Mouse (Mus musculus): ENCODE results near the gene Syt16. TPM values are rescaled to one million over a fixed set of nuclear protein-coding genes. Genes with fewer than 3 reads are reported as not detected.

Syt16 gene
- polyA plus RNA-seq, 1 experiment from 2014 or later, result 0.52 TPM

GRCm38 (mm10) chr12:74277265-74277664 is 279.8 kb downstream of the Syt16 start:
- 68% methylated on average over 5 of the region's 5 CpGs for WGBS (ENCODE audit: insufficient replicate concordance)
- Histone ChIP-seq H3K4me2 (no peak overlapping the region), H3K27me3 (ENCODE audit: control insufficient read depth, insufficient read depth, low read length) (no peaks in the 10 kb centered on the region; the same call in 1 of the 2 replicates), H3K4me1 (ENCODE audit: control insufficient read depth, insufficient read depth, low read length) (no peaks in the 10 kb centered on the region), H3K36me3 (ENCODE audit: control insufficient read depth, insufficient read depth, low read length) (no peaks in the 10 kb centered on the region), H3K9me3 (replicated peaks; ENCODE audit: control insufficient read depth, low read length) (no peaks in the 10 kb centered on the region), H3K9ac (ENCODE audit: low read depth, low read length) (no peak overlapping the region), H3K27ac (ENCODE audit: low read depth, low read length) (no peak overlapping the region), H3K4me3 (ENCODE audit: low read depth, low read length) (no peak overlapping the region)
- no peak for ATAC-seq (replicated peaks; ENCODE audit: insufficient number of reproducible peaks, low FRiP score, low TSS enrichment)

- Histone ChIP-seq H3K9me3 (replicated peaks; ENCODE audit: control insufficient read depth, low read length) (no peaks in the 10 kb centered on the region), H3K27ac (ENCODE audit: low read depth, low read length) (no peak overlapping the region), H3K27me3 (ENCODE audit: control insufficient read depth, insufficient read depth, low read length) (peaks cover 19% of the 10 kb centered on the region), H3K9ac (ENCODE audit: low read depth, low read length) (no peak overlapping the region), H3K36me3 (ENCODE audit: control insufficient read depth, insufficient read depth, low read length) (no peaks in the 10 kb centered on the region), H3K4me1 (ENCODE audit: control insufficient read depth, insufficient read depth, low read length) (no peaks in the 10 kb centered on the region), H3K4me3 (ENCODE audit: low read depth, low read length) (no peak overlapping the region), H3K4me2 (no peak overlapping the region)
- ATAC-seq (replicated peaks; ENCODE audit: insufficient number of reproducible peaks, low FRiP score, low TSS enrichment), result no peak
- 65% methylated on average over 4 of the region's 4 CpGs for WGBS (ENCODE audit: insufficient replicate concordance)
Measured at GRCm38 (mm10) chr12:74281403-74281802, 283.9 kb downstream of the Syt16 start.

GRCm38 (mm10) chr12:74282846-74283245 is 285.4 kb downstream of the Syt16 start:
- peaks cover 24% of the 10 kb centered on the region for H3K27me3 ChIP-seq (ENCODE audit: control insufficient read depth, insufficient read depth, low read length)
- H3K9ac ChIP-seq (ENCODE audit: low read depth, low read length), result no peak overlapping the region
- H3K4me1 ChIP-seq (ENCODE audit: control insufficient read depth, insufficient read depth, low read length), result no peaks in the 10 kb centered on the region
- no peak overlapping the region for H3K27ac ChIP-seq (ENCODE audit: low read depth, low read length)
- H3K36me3 ChIP-seq (ENCODE audit: control insufficient read depth, insufficient read depth, low read length), result no peaks in the 10 kb centered on the region
- ATAC-seq (replicated peaks; ENCODE audit: insufficient number of reproducible peaks, low FRiP score, low TSS enrichment), result no peak
- H3K9me3 ChIP-seq (replicated peaks; ENCODE audit: control insufficient read depth, low read length), result no peaks in the 10 kb centered on the region
- no peak overlapping the region for H3K4me2 ChIP-seq
- H3K4me3 ChIP-seq (ENCODE audit: low read depth, low read length), result no peak overlapping the region
- 81% methylated on average over 1 of the region's 1 CpGs for WGBS (ENCODE audit: insufficient replicate concordance)

- WGBS (ENCODE audit: insufficient replicate concordance), result 1% methylated on average over 49 of the region's 49 CpGs
- no peak overlapping the region for H3K9ac ChIP-seq (ENCODE audit: low read depth, low read length)
- peak overlapping the region; percentile 41 for H3K4me3 ChIP-seq (ENCODE audit: low read depth, low read length)
- H3K27me3 ChIP-seq (ENCODE audit: control insufficient read depth, insufficient read depth, low read length), result peaks cover 24% of the 10 kb centered on the region
- no peaks in the 10 kb centered on the region for H3K9me3 ChIP-seq (replicated peaks; ENCODE audit: control insufficient read depth, low read length)
- H3K36me3 ChIP-seq (ENCODE audit: control insufficient read depth, insufficient read depth, low read length), result no peaks in the 10 kb centered on the region
- no peaks in the 10 kb centered on the region for H3K4me1 ChIP-seq (ENCODE audit: control insufficient read depth, insufficient read depth, low read length)
- ATAC-seq (replicated peaks; ENCODE audit: insufficient number of reproducible peaks, low FRiP score, low TSS enrichment), result peak; percentile 90
- H3K4me2 ChIP-seq, result peak overlapping the region; percentile 72
- no peak overlapping the region for H3K27ac ChIP-seq (ENCODE audit: low read depth, low read length)
Measured at GRCm38 (mm10) chr12:74284020-74284684, 286.7 kb downstream of the Syt16 start.

- 5% methylated on average over 11 of the region's 11 CpGs for WGBS (ENCODE audit: insufficient replicate concordance)
- Histone ChIP-seq H3K4me2 (peak overlapping the region; percentile 72), H3K36me3 (ENCODE audit: control insufficient read depth, insufficient read depth, low read length) (no peaks in the 10 kb centered on the region), H3K9me3 (replicated peaks; ENCODE audit: control insufficient read depth, low read length) (no peaks in the 10 kb centered on the region), H3K9ac (ENCODE audit: low read depth, low read length) (no peak overlapping the region), H3K4me1 (ENCODE audit: control insufficient read depth, insufficient read depth, low read length) (no peaks in the 10 kb centered on the region), H3K27ac (ENCODE audit: low read depth, low read length) (no peak overlapping the region), H3K27me3 (ENCODE audit: control insufficient read depth, insufficient read depth, low read length) (peaks cover 24% of the 10 kb centered on the region), H3K4me3 (ENCODE audit: low read depth, low read length) (peak overlapping the region; percentile 41)
- no peak for ATAC-seq (replicated peaks; ENCODE audit: insufficient number of reproducible peaks, low FRiP score, low TSS enrichment)
Measured at GRCm38 (mm10) chr12:74284685-74285054, 287.2 kb downstream of the Syt16 start.

- no peak for ATAC-seq (replicated peaks; ENCODE audit: insufficient number of reproducible peaks, low FRiP score, low TSS enrichment)
- H3K4me3 ChIP-seq (ENCODE audit: low read depth, low read length), result no peak overlapping the region
- WGBS (ENCODE audit: insufficient replicate concordance), result 78% methylated on average over 4 of the region's 4 CpGs
Measured at GRCm38 (mm10) chr12:74290983-74291382, 293.5 kb downstream of the Syt16 start.

GRCm38 (mm10) chr12:74293624-74294023 is 296.2 kb downstream of the Syt16 start:
- ATAC-seq (replicated peaks; ENCODE audit: insufficient number of reproducible peaks, low FRiP score, low TSS enrichment), result no peak
- Histone ChIP-seq H3K9me3 (replicated peaks; ENCODE audit: control insufficient read depth, low read length) (no peaks in the 10 kb centered on the region), H3K4me1 (ENCODE audit: control insufficient read depth, insufficient read depth, low read length) (no peaks in the 10 kb centered on the region), H3K4me2 (no peak overlapping the region), H3K36me3 (ENCODE audit: control insufficient read depth, insufficient read depth, low read length) (no peaks in the 10 kb centered on the region), H3K27ac (ENCODE audit: low read depth, low read length) (no peak overlapping the region), H3K4me3 (ENCODE audit: low read depth, low read length) (no peak overlapping the region), H3K27me3 (ENCODE audit: control insufficient read depth, insufficient read depth, low read length) (peaks cover 4% of the 10 kb centered on the region; the same call in 1 of the 2 replicates), H3K9ac (ENCODE audit: low read depth, low read length) (no peak overlapping the region)
- 3% methylated on average over 4 of the region's 4 CpGs for WGBS (ENCODE audit: insufficient replicate concordance)

More at GRCm38 (mm10) chr12:74290983-74291382, 293.5 kb downstream of the Syt16 start:
- Histone ChIP-seq H3K36me3 (ENCODE audit: control insufficient read depth, insufficient read depth, low read length) (no peaks in the 10 kb centered on the region), H3K27me3 (ENCODE audit: control insufficient read depth, insufficient read depth, low read length) (peaks cover 9% of the 10 kb centered on the region), H3K4me2 (no peak overlapping the region), H3K27ac (ENCODE audit: low read depth, low read length) (no peak overlapping the region), H3K9me3 (replicated peaks; ENCODE audit: control insufficient read depth, low read length) (no peaks in the 10 kb centered on the region), H3K9ac (ENCODE audit: low read depth, low read length) (no peak overlapping the region), H3K4me1 (ENCODE audit: control insufficient read depth, insufficient read depth, low read length) (no peaks in the 10 kb centered on the region)

GRCm38 (mm10) chr12:74296374-74296773 is 298.9 kb downstream of the Syt16 start:
- Histone ChIP-seq H3K36me3 (ENCODE audit: control insufficient read depth, insufficient read depth, low read length) (no peaks in the 10 kb centered on the region), H3K27ac (ENCODE audit: low read depth, low read length) (no peak overlapping the region), H3K9me3 (replicated peaks; ENCODE audit: control insufficient read depth, low read length) (no peaks in the 10 kb centered on the region), H3K4me1 (ENCODE audit: control insufficient read depth, insufficient read depth, low read length) (no peaks in the 10 kb centered on the region), H3K4me3 (ENCODE audit: low read depth, low read length) (no peak overlapping the region), H3K27me3 (ENCODE audit: control insufficient read depth, insufficient read depth, low read length) (peaks cover 4% of the 10 kb centered on the region; the same call in 1 of the 2 replicates), H3K4me2 (no peak overlapping the region), H3K9ac (ENCODE audit: low read depth, low read length) (no peak overlapping the region)
- no peak for ATAC-seq (replicated peaks; ENCODE audit: insufficient number of reproducible peaks, low FRiP score, low TSS enrichment)
- 41% methylated on average over 5 of the region's 5 CpGs for WGBS (ENCODE audit: insufficient replicate concordance)

GRCm38 (mm10) chr12:74301559-74301958 is 304.1 kb downstream of the Syt16 start:
- 83% methylated on average over 6 of the region's 6 CpGs for WGBS (ENCODE audit: insufficient replicate concordance)
- ATAC-seq (replicated peaks; ENCODE audit: insufficient number of reproducible peaks, low FRiP score, low TSS enrichment), result no peak
- H3K9ac ChIP-seq (ENCODE audit: low read depth, low read length), result no peak overlapping the region
- H3K9me3 ChIP-seq (replicated peaks; ENCODE audit: control insufficient read depth, low read length), result no peaks in the 10 kb centered on the region
- H3K27me3 ChIP-seq (ENCODE audit: control insufficient read depth, insufficient read depth, low read length), result no peaks in the 10 kb centered on the region
- H3K4me1 ChIP-seq (ENCODE audit: control insufficient read depth, insufficient read depth, low read length), result no peaks in the 10 kb centered on the region
- H3K4me2 ChIP-seq, result no peak overlapping the region
- H3K27ac ChIP-seq (ENCODE audit: low read depth, low read length), result no peak overlapping the region
- no peak overlapping the region for H3K4me3 ChIP-seq (ENCODE audit: low read depth, low read length)
- H3K36me3 ChIP-seq (ENCODE audit: control insufficient read depth, insufficient read depth, low read length), result no peaks in the 10 kb centered on the region

Measured in heart, embryonic 11.5 days (tissue).